Mouse (Mus musculus): ENCODE results near the gene Mup13.
"Not testable (repeated sequence)": the region's sequence is repeated elsewhere in the genome, so short reads cannot be mapped to it uniquely, and the experiment has no call there.

The Mup13 gene

DNA sequence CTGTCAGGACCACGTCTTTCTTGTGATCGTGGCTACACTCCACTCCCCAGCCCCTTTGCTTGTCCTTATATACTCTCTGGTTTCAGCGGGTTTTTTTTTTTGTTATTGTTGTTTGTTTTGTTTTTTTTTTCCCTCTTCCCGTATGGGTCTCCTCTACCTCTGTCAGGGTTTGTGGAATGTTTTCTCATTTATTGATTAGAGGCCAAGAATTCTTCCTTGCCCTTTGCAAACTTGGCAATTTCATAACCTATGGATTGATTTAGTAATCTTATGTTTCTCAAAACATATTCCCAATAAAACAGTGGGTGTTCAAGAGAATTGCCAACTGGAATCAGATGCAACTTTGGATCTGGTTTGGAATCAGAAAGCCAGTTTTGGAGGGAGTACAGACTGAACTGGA is at the start of gene Mup13:
TSS of gene Mup13 (minus strand) at position 101 of the 400 bp plus-strand sequence.
- DNase-seq: not testable (repeated sequence)
